Mouse (Mus musculus) megakaryocyte, embryonic 14.5 days (primary cell): Measurements from ENCODE around the gene Psma5.

Experiments used
- FLI1 ChIP-seq: IDR thresholded peaks from 2 replicates; pipeline ENCODE4 v1.6.1; 2012; ENCODE audit warnings: low read length, inconsistent platforms, mixed read lengths
- GATA1 ChIP-seq: IDR thresholded peaks from 3 replicates; pipeline ENCODE4 v1.6.1; 2012; ENCODE audit warnings: mixed read lengths, low read length, inconsistent platforms, borderline replicate concordance

DNA sequence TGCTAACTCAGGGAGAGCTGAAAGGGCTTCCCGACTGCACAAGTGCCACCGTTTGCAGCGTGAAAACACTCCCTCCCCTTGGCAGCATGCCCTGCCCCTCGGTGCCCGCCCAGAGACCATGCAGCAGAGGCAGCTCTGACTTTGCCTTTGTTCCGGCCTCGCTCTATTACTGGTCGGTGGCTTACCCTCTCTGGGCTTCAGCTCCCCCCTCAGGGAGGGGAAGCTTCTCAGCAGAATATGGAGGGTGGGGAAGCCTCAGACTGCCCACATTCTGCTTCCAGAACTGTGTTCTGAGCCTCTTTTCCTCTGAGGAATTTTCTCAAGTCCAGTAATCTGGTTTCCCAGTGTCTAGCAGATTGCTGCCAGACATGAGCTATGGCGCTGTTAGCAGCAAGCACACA is 71.7 kb downstream of the Psma5 start:
- TF ChIP-seq FLI1 (no peak), GATA1 (no peak)
